22 mouse cellular contexts compared by ENCODE assay signal in the genomic region with DNA sequence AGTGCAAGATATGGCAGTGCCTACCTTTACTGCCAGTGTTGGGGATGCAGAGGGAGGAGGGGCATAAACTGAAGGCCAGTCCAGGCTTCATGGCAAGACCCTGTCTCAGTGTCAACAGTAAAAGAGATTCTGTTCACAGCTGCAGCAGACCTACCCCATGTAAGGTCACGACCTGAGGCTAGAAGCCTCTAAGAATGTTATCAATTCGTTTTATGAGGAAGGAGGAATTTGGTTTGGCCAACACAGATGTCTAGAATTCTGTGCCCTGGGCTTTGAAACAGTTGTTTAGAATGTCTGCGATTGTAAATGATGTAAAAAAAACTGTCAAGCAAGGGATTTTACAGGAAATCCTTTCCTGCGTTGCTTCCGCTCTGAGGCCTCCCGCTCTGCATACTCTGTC.
A peak's percentile ranks its signal among the peaks of the same experiment; 100 is the strongest.
DNase-seq lines count a peak whose midpoint lies in the region; ATAC-seq and TF ChIP-seq lines count a peak whose summit lies in the region.
"Had no signal": no experiment of that assay in that cellular context is flagged by ENCODE, and none has a peak within 500 bp of the region (broad histone marks: within the 10 kb centered on the region; RNA-seq: fewer than 3 reads in every experiment).

No protein-coding gene starts in this region.

- no peak for TF ChIP-seq POLR2A in limb, embryonic 14.5 days (IDR thresholded peaks at IDR 0.05; ENCODE audit: borderline replicate concordance, extremely low read depth, insufficient read depth, insufficient read length)

- H3K27ac ChIP-seq in heart, embryonic 10.5 days: peak overlapping the region; percentile 53
- no peak overlapping the region for H3K27ac ChIP-seq in heart, postnatal 0 days (ENCODE audit: low read depth)
- no peak overlapping the region for H3K27ac ChIP-seq in limb, embryonic 14.5 days (replicated peaks; ENCODE audit: low read depth, low read length)
- H3K27ac ChIP-seq: forebrain, embryonic 13.5 days; hindbrain, embryonic 10.5 days; hindbrain, embryonic 14.5 days; intestine, embryonic 15.5 days had no signal

- peaks cover 13% of the 10 kb centered on the region for H3K4me1 ChIP-seq in heart, embryonic 10.5 days
- no peaks in the 10 kb centered on the region for H3K4me1 ChIP-seq in heart, postnatal 0 days (ENCODE audit: control insufficient read depth, insufficient read depth)
- no peaks in the 10 kb centered on the region for H3K4me1 ChIP-seq in limb, embryonic 14.5 days (ENCODE audit: control insufficient read depth, insufficient read depth, low read length)
- H3K4me1 ChIP-seq: forebrain, embryonic 13.5 days; intestine, embryonic 15.5 days had no signal

- ATAC-seq in heart, postnatal 0 days (ENCODE audit: insufficient read depth, low read depth): no peak
- peak; percentile 77 for ATAC-seq in limb, embryonic 14.5 days (ENCODE audit: low FRiP score, low read depth)
- ATAC-seq: activated CD4-positive, CD25-positive, alpha-beta regulatory T cell, adult 4 months; forebrain, embryonic 13.5 days; forebrain, postnatal 0 days; intestine, embryonic 15.5 days; Patski had no signal

- H3K9ac ChIP-seq in heart, postnatal 0 days (replicated peaks; ENCODE audit: low read depth, low read length): no peak overlapping the region
- no peak overlapping the region for H3K9ac ChIP-seq in limb, embryonic 14.5 days (ENCODE audit: low read depth, low read length, severe bottlenecking)
- H3K9ac ChIP-seq: forebrain, embryonic 13.5 days; forebrain, postnatal 0 days; hindbrain, embryonic 14.5 days; intestine, embryonic 15.5 days had no signal

- H3K36me3 ChIP-seq in heart, embryonic 10.5 days: peaks cover 59% of the 10 kb centered on the region
- H3K36me3 ChIP-seq in heart, postnatal 0 days (replicated peaks; ENCODE audit: control insufficient read depth, insufficient read depth, low read length): peaks cover 94% of the 10 kb centered on the region
- H3K36me3 ChIP-seq in limb, embryonic 14.5 days (ENCODE audit: control insufficient read depth, insufficient read depth, low read length): peaks cover 6% of the 10 kb centered on the region
- H3K36me3 ChIP-seq: intestine, embryonic 15.5 days had no signal

- TF ChIP-seq EP300 in heart, postnatal 0 days (IDR thresholded peaks at IDR 0.05; ENCODE audit: low read depth): no peak

- no peaks in the 10 kb centered on the region for H3K27me3 ChIP-seq in heart, embryonic 10.5 days (ENCODE audit: insufficient read depth, poor library complexity, severe bottlenecking)
- no peaks in the 10 kb centered on the region for H3K27me3 ChIP-seq in heart, postnatal 0 days (ENCODE audit: control insufficient read depth, insufficient read depth, low read length)
- no peaks in the 10 kb centered on the region for H3K27me3 ChIP-seq in limb, embryonic 14.5 days (ENCODE audit: control insufficient read depth, insufficient read depth, low read length)
- H3K27me3 ChIP-seq: CH12.LX; forebrain, embryonic 13.5 days; intestine, embryonic 15.5 days; Patski had no signal

- H3K9me3 ChIP-seq in heart, embryonic 10.5 days: peaks cover 8% of the 10 kb centered on the region; the same call in 1 of the 2 replicates
- H3K9me3 ChIP-seq in heart, postnatal 0 days (replicated peaks; ENCODE audit: control insufficient read depth, low read length): peaks cover 11% of the 10 kb centered on the region
- 0 out of 2 replicates have a peak, but pooled peaks cover 5% of the 10 kb centered on the region for H3K9me3 ChIP-seq in limb, embryonic 14.5 days (ENCODE audit: control insufficient read depth, low read length)
- H3K9me3 ChIP-seq: intestine, embryonic 15.5 days had no signal

- TF ChIP-seq CTCF in heart, postnatal 0 days (IDR thresholded peaks at IDR 0.05; ENCODE audit: low read depth): no peak

- intact Hi-C loops in heart, postnatal 14 days (cut with DNase I): no loop called here
- intact Hi-C loops in left cerebral cortex, postnatal 14 days (cut with DNase I): no loop called here

- no peak overlapping the region for H3K4me3 ChIP-seq in heart, embryonic 10.5 days
- H3K4me3 ChIP-seq in heart, postnatal 0 days (ENCODE audit: low read depth, low read length): no peak overlapping the region
- no peak overlapping the region for H3K4me3 ChIP-seq in limb, embryonic 14.5 days (replicated peaks; ENCODE audit: low read length)
- H3K4me3 ChIP-seq: forebrain, embryonic 13.5 days; hindbrain, embryonic 10.5 days; intestine, embryonic 15.5 days had no signal

- 48% methylated on average over 6 of the region's 6 CpGs for WGBS in heart, embryonic 10.5 days
- WGBS in heart, postnatal 0 days: 33% methylated on average over 6 of the region's 6 CpGs
- WGBS in limb, embryonic 14.5 days: 29% methylated on average over 6 of the region's 6 CpGs

- H3K4me2 ChIP-seq in heart, postnatal 0 days (ENCODE audit: low read depth, low read length): no peak overlapping the region
- no peak overlapping the region for H3K4me2 ChIP-seq in limb, embryonic 14.5 days (replicated peaks; ENCODE audit: low read depth, low read length, severe bottlenecking)
- H3K4me2 ChIP-seq: forebrain, embryonic 13.5 days; hindbrain, embryonic 14.5 days; intestine, embryonic 15.5 days had no signal

- DNase-seq in heart, embryonic 10.5 days (ENCODE audit: low spot score): no peak
- no peak for DNase-seq in heart, adult 18-20 months
- DNase-seq in heart, postnatal 0 days (ENCODE audit: low spot score): peak; percentile 20
- DNase-seq in heart, postnatal 14 days: no peak
- peak; percentile 51 for DNase-seq in embryo, embryonic 10.5 days (ENCODE audit: low spot score)
- no peak for DNase-seq in limb, embryonic 14.5 days (ENCODE audit: low spot score)
- no peak for DNase-seq in kidney, adult 11 months
- no peak for DNase-seq in left cerebral cortex, postnatal 14 days (ENCODE audit: low spot score in 2 of 2)
- DNase-seq: adrenal gland, postnatal 14 days; cerebellum, adult 11-12 months; cerebellum, adult 9-10 months; cerebellum, postnatal 25 days; forebrain, postnatal 0 days; gastrocnemius, postnatal 25 days; kidney, adult 2 months had no signal

Comparison
In these comparisons a context has a peak if more than half of its experiments do, and no peak if none do; other contexts are left out.
1. DNase-seq: peak in heart, postnatal 0 days (single experiment) and embryo, embryonic 10.5 days (single experiment); none in heart, embryonic 10.5 days (single experiment), heart, adult 18-20 months (0 of 2), heart, postnatal 14 days (0 of 2), limb, embryonic 14.5 days (single experiment), kidney, adult 11 months (single experiment) and left cerebral cortex, postnatal 14 days (0 of 2).